Mouse (Mus musculus): ENCODE results near the gene Lamtor5.

GRCm38 (mm10) chr3:107295672-107296360, 17.2 kb downstream of the Lamtor5 start:
- TF ChIP-seq CTCF (IDR thresholded peaks at IDR 0.05; ENCODE audit: low read depth) = no peak
- no peak for TF ChIP-seq EP300 (optimal IDR thresholded peaks at IDR 0.05)

All from stomach, postnatal 0 days (tissue).